Mouse (Mus musculus): ENCODE data around the gene Pih1d1. TPM values are rescaled to one million over a fixed set of nuclear protein-coding genes. Genes with fewer than 3 reads are reported as not detected.

Gene Pih1d1
- total RNA-seq, 2 experiments from 2014 or later = 51.4 to 132 TPM

GRCm38 (mm10) chr7:45163735-45164490 is 9.8 kb downstream of the Pih1d1 start, which contains the start of gene Slc17a7:
TSS of gene Slc17a7 (plus strand) at chr7:45163949.
- ATAC-seq (ENCODE audit: poor library complexity, severe bottlenecking) = peak; percentile 59

GRCm38 (mm10) chr7:45164833-45165232 is 10.7 kb downstream of the Pih1d1 start:
- ATAC-seq (ENCODE audit: poor library complexity, severe bottlenecking) = no peak

- ATAC-seq (ENCODE audit: poor library complexity, severe bottlenecking) = no peak
Observed at GRCm38 (mm10) chr7:45165701-45166100, 11.6 kb downstream of the Pih1d1 start.

GRCm38 (mm10) chr7:45166950-45167401 is 12.9 kb downstream of the Pih1d1 start:
- no peak for ATAC-seq (ENCODE audit: poor library complexity, severe bottlenecking)

GRCm38 (mm10) chr7:45167761-45168445 is 13.8 kb downstream of the Pih1d1 start:
- ATAC-seq (ENCODE audit: poor library complexity, severe bottlenecking) = no peak

- ATAC-seq (ENCODE audit: poor library complexity, severe bottlenecking) = no peak
Observed at GRCm38 (mm10) chr7:45168656-45169055, 14.6 kb downstream of the Pih1d1 start.

- no peak for ATAC-seq (ENCODE audit: poor library complexity, severe bottlenecking)
Observed at GRCm38 (mm10) chr7:45169495-45169894, 15.4 kb downstream of the Pih1d1 start.

GRCm38 (mm10) chr7:45172974-45173373 is 18.9 kb downstream of the Pih1d1 start:
- peak; percentile 48 for ATAC-seq (ENCODE audit: poor library complexity, severe bottlenecking)

GRCm38 (mm10) chr7:45173772-45174171 is 19.7 kb downstream of the Pih1d1 start:
- ATAC-seq (ENCODE audit: poor library complexity, severe bottlenecking) = 0 out of 2 replicates have a peak, but pooled peaks have one; percentile 31

GRCm38 (mm10) chr7:45174567-45175280 is 20.6 kb downstream of the Pih1d1 start:
- ATAC-seq (ENCODE audit: poor library complexity, severe bottlenecking) = 0 out of 2 replicates have a peak, but pooled peaks have one; percentile 4

GRCm38 (mm10) chr7:45175398-45175797 is 21.3 kb downstream of the Pih1d1 start:
- no peak for ATAC-seq (ENCODE audit: poor library complexity, severe bottlenecking)

GRCm38 (mm10) chr7:45175929-45176328 is 21.8 kb downstream of the Pih1d1 start:
- ATAC-seq (ENCODE audit: poor library complexity, severe bottlenecking) = no peak

GRCm38 (mm10) chr7:45176356-45176755 is 22.3 kb downstream of the Pih1d1 start:
- ATAC-seq (ENCODE audit: poor library complexity, severe bottlenecking) = no peak

- ATAC-seq (ENCODE audit: poor library complexity, severe bottlenecking) = no peak
Observed at GRCm38 (mm10) chr7:45178550-45178949, 24.4 kb downstream of the Pih1d1 start.

- no peak for ATAC-seq (ENCODE audit: poor library complexity, severe bottlenecking)
Observed at GRCm38 (mm10) chr7:45179469-45179868, 25.4 kb downstream of the Pih1d1 start, which contains the start of gene Gfy. TSS of gene Gfy (minus strand) at chr7:45179569.

- no peak for ATAC-seq (ENCODE audit: poor library complexity, severe bottlenecking)
Observed at GRCm38 (mm10) chr7:45180896-45181477, 26.9 kb downstream of the Pih1d1 start, which contains the start of gene Pth2. TSS of gene Pth2 (plus strand) at chr7:45180995.

- no peak for ATAC-seq (ENCODE audit: poor library complexity, severe bottlenecking)
Observed at GRCm38 (mm10) chr7:45181540-45181939, 27.4 kb downstream of the Pih1d1 start.

- peak; percentile 96 for ATAC-seq (ENCODE audit: poor library complexity, severe bottlenecking)
Observed at GRCm38 (mm10) chr7:45182199-45182601, 28.1 kb downstream of the Pih1d1 start.

GRCm38 (mm10) chr7:45182606-45183005 is 28.5 kb downstream of the Pih1d1 start:
- peak; percentile 17; the same call in 1 of the 2 replicates for ATAC-seq (ENCODE audit: poor library complexity, severe bottlenecking)

- no peak for ATAC-seq (ENCODE audit: poor library complexity, severe bottlenecking)
Observed at GRCm38 (mm10) chr7:45183672-45184071, 29.6 kb downstream of the Pih1d1 start.

- ATAC-seq (ENCODE audit: poor library complexity, severe bottlenecking) = no peak
Observed at GRCm38 (mm10) chr7:45185921-45186320, 31.8 kb downstream of the Pih1d1 start.
